Mouse (Mus musculus) G1E (cell line): ENCODE measurements around the gene Tbc1d10a.

Experiments
- CTCF ChIP-seq: IDR thresholded peaks from 2 replicates; pipeline ENCODE4 v1.5.1; 2012; ENCODE audit warnings: low read depth, low read length, inconsistent platforms, mixed read lengths
- GATA1 ChIP-seq: IDR thresholded peaks from 2 replicates; pipeline ENCODE4 v1.6.1; 2012; ENCODE audit warnings: borderline replicate concordance, low read length, inconsistent platforms, mixed read lengths

- no peak for TF ChIP-seq CTCF
- no peak for TF ChIP-seq GATA1
Measured at GRCm38 (mm10) chr11:4263296-4263695, 76.7 kb downstream of the Tbc1d10a start.
